Mouse (Mus musculus) neural tube, embryonic 11.5 days (tissue): Measurements from ENCODE around the gene Azi2. TPM values are rescaled to one million over a fixed set of nuclear protein-coding genes. Genes with fewer than 3 reads are reported as not detected.

ENCODE experiments used
- ATAC-seq: fragments of 200-750 bp; cut with Nextera tagmentation; 2 replicates; pipeline ENCODE4 v1.8.0; 2017; ENCODE audit warnings: moderate number of reproducible peaks, mild to moderate bottlenecking, moderate TSS enrichment, moderate library complexity; ENCODE audit not compliant: insufficient read depth, low FRiP score, low TSS enrichment
- DNase-seq: peaks from one replicate; pipeline ENCODE4 v3.0.0-alpha.2; 2015; ENCODE audit warnings: low spot score
- H3K27ac ChIP-seq: fragments of 300-500 bp; sonication (generic); 2 replicates; pipeline ENCODE4 v1.5.1; 2014; ENCODE audit warnings: low read depth, mild to moderate bottlenecking, low read length
- H3K27me3 ChIP-seq: fragments of 300-500 bp; sonication (generic); 2 replicates; pipeline ENCODE4 v1.6.1; 2014; ENCODE audit warnings: mild to moderate bottlenecking, low read length, mixed read lengths; ENCODE audit not compliant: control insufficient read depth, insufficient read depth
- H3K36me3 ChIP-seq: fragments of 300-500 bp; sonication (generic); 2 replicates; pipeline ENCODE4 v1.6.1; 2014; ENCODE audit warnings: mild to moderate bottlenecking, low read length, moderate library complexity, mixed read lengths; ENCODE audit not compliant: control insufficient read depth, insufficient read depth
- H3K4me1 ChIP-seq: fragments of 300-500 bp; sonication (generic); 2 replicates; pipeline ENCODE4 v1.6.1; 2014; ENCODE audit warnings: low read length, mixed read lengths; ENCODE audit not compliant: control insufficient read depth, insufficient read depth
- H3K4me2 ChIP-seq: fragments of 300-500 bp; sonication (generic); 2 replicates; pipeline ENCODE4 v1.6.1; 2014; ENCODE audit warnings: low read depth, mild to moderate bottlenecking, moderate library complexity
- H3K4me3 ChIP-seq: fragments of 300-500 bp; sonication (generic); 2 replicates; pipeline ENCODE4 v1.5.1; 2014; ENCODE audit warnings: low read depth, low read length
- H3K9ac ChIP-seq: fragments of 300-500 bp; sonication (generic); 2 replicates; pipeline ENCODE4 v1.6.1; 2014; ENCODE audit warnings: mild to moderate bottlenecking, low read length
- H3K9me3 ChIP-seq: fragments of 300-500 bp; sonication (generic); 2 replicates; pipeline ENCODE4 v1.6.1; 2016; ENCODE audit warnings: low read length; ENCODE audit not compliant: control insufficient read depth
- WGBS: fragments of 180-500 bp; shearing (Covaris S2); extraction: QIAGEN DNeasy Blood & Tissue Kit; methylation state at CpG from one replicate; pipeline ENCODE4 v1.1.7; 2014; 5-methylcytosine and 5-hydroxymethylcytosine counted together
- polyA plus RNA-seq: library from polyadenylated mRNA; unstranded; fragments of >200 nt; fragmentation: Nextera tagmentation; extraction: Ambion mirVana; gene quantifications from 2 replicates; pipeline ENCODE4 v1.2.1, GENCODE M21; 2014

The Azi2 gene
- 77.7 and 81.5 TPM in 2 replicates for polyA plus RNA-seq

- peaks cover 7% of the 10 kb centered on the region; the same call in 1 of the 2 replicates for H3K4me1 ChIP-seq
- ATAC-seq (peak; percentile 98), DNase-seq (peak; percentile 100)
- H3K9ac ChIP-seq, result peak within 1 kb of the TSS; percentile 86
- H3K27me3 ChIP-seq, result no peaks in the 10 kb centered on the region
- H3K36me3 ChIP-seq, result no peaks in the 10 kb centered on the region
- peak within 1 kb of the TSS; percentile 78 for H3K4me2 ChIP-seq
- H3K9me3 ChIP-seq, result no peaks in the 10 kb centered on the region
- H3K4me3 ChIP-seq, result peak within 1 kb of the TSS; percentile 79
- under 1% methylated on average over 86 of the region's 87 CpGs for WGBS
- H3K27ac ChIP-seq, result peak within 1 kb of the TSS; percentile 94
These were observed at the start of gene Azi2 for GRCm38 (mm10) chr9:118040218-118041021. TSS of gene Azi2 (plus strand) at chr9:118040499.

- Histone ChIP-seq H3K4me3 (no peak overlapping the region), H3K9me3 (no peaks in the 10 kb centered on the region), H3K27ac (no peak overlapping the region), H3K27me3 (no peaks in the 10 kb centered on the region), H3K9ac (no peak overlapping the region), H3K4me1 (no peaks in the 10 kb centered on the region), H3K36me3 (no peaks in the 10 kb centered on the region), H3K4me2 (no peak overlapping the region)
- no peak for ATAC-seq
- WGBS, result 96% methylated on average over 5 of the region's 5 CpGs
- no peak for DNase-seq
These were observed 43.7 kb upstream of the Azi2 start for GRCm38 (mm10) chr9:117996631-117997030.

GRCm38 (mm10) chr9:118001488-118001887 is 38.8 kb upstream of the Azi2 start:
- Histone ChIP-seq H3K4me2 (no peak overlapping the region), H3K4me3 (no peak overlapping the region), H3K9ac (no peak overlapping the region), H3K27me3 (no peaks in the 10 kb centered on the region), H3K36me3 (no peaks in the 10 kb centered on the region), H3K9me3 (no peaks in the 10 kb centered on the region), H3K27ac (no peak overlapping the region), H3K4me1 (no peaks in the 10 kb centered on the region)
- WGBS, result 93% methylated on average over 3 of the region's 3 CpGs
- no peak for DNase-seq
- ATAC-seq, result no peak

GRCm38 (mm10) chr9:118003218-118003886 is 36.9 kb upstream of the Azi2 start:
- Histone ChIP-seq H3K27me3 (no peaks in the 10 kb centered on the region), H3K4me1 (no peaks in the 10 kb centered on the region), H3K9me3 (no peaks in the 10 kb centered on the region), H3K9ac (no peak overlapping the region), H3K27ac (no peak overlapping the region), H3K36me3 (no peaks in the 10 kb centered on the region), H3K4me3 (no peak overlapping the region), H3K4me2 (no peak overlapping the region)
- WGBS, result 82% methylated on average over 4 of the region's 4 CpGs
- DNase-seq, result no peak
- ATAC-seq, result no peak

- no peak overlapping the region for H3K9ac ChIP-seq
- no peak for DNase-seq
- no peak overlapping the region for H3K4me2 ChIP-seq
- H3K27me3 ChIP-seq, result no peaks in the 10 kb centered on the region
- no peak for ATAC-seq
- WGBS, result 93% methylated on average over 4 of the region's 4 CpGs
- no peak overlapping the region for H3K4me3 ChIP-seq
- H3K9me3 ChIP-seq, result no peaks in the 10 kb centered on the region
- no peak overlapping the region for H3K27ac ChIP-seq
- no peaks in the 10 kb centered on the region for H3K4me1 ChIP-seq
- H3K36me3 ChIP-seq, result no peaks in the 10 kb centered on the region
These were observed 36.4 kb upstream of the Azi2 start for GRCm38 (mm10) chr9:118003937-118004336.

- Histone ChIP-seq H3K9me3 (no peaks in the 10 kb centered on the region), H3K4me1 (no peaks in the 10 kb centered on the region), H3K4me2 (no peak overlapping the region), H3K27ac (no peak overlapping the region), H3K4me3 (no peak overlapping the region), H3K27me3 (no peaks in the 10 kb centered on the region), H3K36me3 (no peaks in the 10 kb centered on the region), H3K9ac (no peak overlapping the region)
- no peak for DNase-seq
- 93% methylated on average over 3 of the region's 3 CpGs for WGBS
- no peak for ATAC-seq
These were observed 27.4 kb upstream of the Azi2 start for GRCm38 (mm10) chr9:118012928-118013327.

- DNase-seq (no peak), ATAC-seq (no peak)
- H3K36me3 ChIP-seq, result no peaks in the 10 kb centered on the region
- 83% methylated on average over 2 of the region's 2 CpGs for WGBS
- H3K4me2 ChIP-seq, result no peak overlapping the region
- H3K27me3 ChIP-seq, result no peaks in the 10 kb centered on the region
- no peaks in the 10 kb centered on the region for H3K9me3 ChIP-seq
- no peak overlapping the region for H3K4me3 ChIP-seq
- no peak overlapping the region for H3K9ac ChIP-seq
- H3K27ac ChIP-seq, result no peak overlapping the region
- no peaks in the 10 kb centered on the region for H3K4me1 ChIP-seq
These were observed 15.3 kb upstream of the Azi2 start for GRCm38 (mm10) chr9:118024966-118025365.

- H3K4me1 ChIP-seq, result no peaks in the 10 kb centered on the region
- no peaks in the 10 kb centered on the region for H3K27me3 ChIP-seq
- no peaks in the 10 kb centered on the region for H3K9me3 ChIP-seq
- H3K4me3 ChIP-seq, result no peak overlapping the region
- H3K4me2 ChIP-seq, result no peak overlapping the region
- WGBS, result 43% methylated on average over 4 of the region's 4 CpGs
- H3K9ac ChIP-seq, result no peak overlapping the region
- DNase-seq, result no peak
- ATAC-seq, result no peak
- H3K27ac ChIP-seq, result no peak overlapping the region
- no peaks in the 10 kb centered on the region for H3K36me3 ChIP-seq
These were observed 10.8 kb upstream of the Azi2 start for GRCm38 (mm10) chr9:118029490-118029889.

GRCm38 (mm10) chr9:118030252-118030651 is 10.0 kb upstream of the Azi2 start:
- Histone ChIP-seq H3K4me1 (no peaks in the 10 kb centered on the region), H3K4me3 (no peak overlapping the region), H3K9ac (no peak overlapping the region), H3K27me3 (no peaks in the 10 kb centered on the region), H3K27ac (no peak overlapping the region), H3K4me2 (no peak overlapping the region), H3K36me3 (no peaks in the 10 kb centered on the region), H3K9me3 (no peaks in the 10 kb centered on the region)
- ATAC-seq (no peak), DNase-seq (no peak)
- WGBS, result 88% methylated on average over 1 of the region's 1 CpGs
